Mouse (Mus musculus) intestine, postnatal 0 days (tissue): Measurements from ENCODE around the gene Ubfd1. TPM values are rescaled to one million over a fixed set of nuclear protein-coding genes. Genes with fewer than 3 reads are reported as not detected.

ENCODE experiments used
- ATAC-seq: fragments of 200-750 bp; cut with Nextera tagmentation; 2 replicates; pipeline ENCODE4 v1.8.0; 2017; ENCODE audit warnings: mild to moderate bottlenecking, moderate TSS enrichment, moderate library complexity
- H3K27ac ChIP-seq: fragments of 300-500 bp; sonication (generic); 2 replicates; pipeline ENCODE4 v1.5.1; 2014; ENCODE audit warnings: mild to moderate bottlenecking, low read depth, low read length, moderate library complexity
- H3K27me3 ChIP-seq: fragments of 300-500 bp; sonication (generic); replicated peaks from 2 replicates; pipeline ENCODE4 v1.6.1; 2014; ENCODE audit warnings: low read length, mixed read lengths; ENCODE audit not compliant: control insufficient read depth, insufficient read depth
- H3K36me3 ChIP-seq: fragments of 300-500 bp; sonication (generic); 2 replicates; pipeline ENCODE4 v1.6.1; 2014; ENCODE audit warnings: mild to moderate bottlenecking, moderate library complexity; ENCODE audit not compliant: control insufficient read depth, insufficient read depth
- H3K4me1 ChIP-seq: fragments of 300-500 bp; sonication (generic); replicated peaks from 2 replicates; pipeline ENCODE4 v1.6.1; 2014; ENCODE audit warnings: antibody characterized with exemption, low read length, mixed read lengths; ENCODE audit not compliant: control insufficient read depth, insufficient read depth
- H3K4me2 ChIP-seq: fragments of 300-500 bp; sonication (generic); replicated peaks from 2 replicates; pipeline ENCODE4 v1.6.1; 2014; ENCODE audit warnings: low read depth, mild to moderate bottlenecking, moderate library complexity
- H3K4me3 ChIP-seq: fragments of 300-500 bp; sonication (generic); 2 replicates; pipeline ENCODE4 v1.5.1; 2014; ENCODE audit warnings: low read depth, low read length
- H3K9ac ChIP-seq: fragments of 300-500 bp; sonication (generic); 2 replicates; pipeline ENCODE4 v1.6.1; 2014; ENCODE audit warnings: mild to moderate bottlenecking, low read depth, low read length
- H3K9me3 ChIP-seq: fragments of 300-500 bp; sonication (generic); 2 replicates; pipeline ENCODE4 v1.6.1; 2016; ENCODE audit warnings: mixed run types; ENCODE audit not compliant: control insufficient read depth
- CTCF ChIP-seq: sonication (generic); IDR thresholded peaks from 2 replicates; pipeline ENCODE4 v1.5.1; 2016; ENCODE audit warnings: low read depth, mild to moderate bottlenecking, control low read depth, antibody characterized with exemption, moderate library complexity
- WGBS: fragments of 180-500 bp; shearing (Covaris S2); extraction: QIAGEN DNeasy Blood & Tissue Kit; methylation state at CpG from one replicate; pipeline ENCODE4 v1.1.7; 2014; 5-methylcytosine and 5-hydroxymethylcytosine counted together
- polyA plus RNA-seq: library from polyadenylated mRNA; unstranded; fragments of >200 nt; fragmentation: Nextera tagmentation; extraction: Ambion mirVana; gene quantifications from 2 replicates; pipeline ENCODE4 v1.2.1, GENCODE M21; 2015

Ubfd1 gene
- polyA plus RNA-seq, 1 experiment from 2014 or later: 29.3 TPM

DNA sequence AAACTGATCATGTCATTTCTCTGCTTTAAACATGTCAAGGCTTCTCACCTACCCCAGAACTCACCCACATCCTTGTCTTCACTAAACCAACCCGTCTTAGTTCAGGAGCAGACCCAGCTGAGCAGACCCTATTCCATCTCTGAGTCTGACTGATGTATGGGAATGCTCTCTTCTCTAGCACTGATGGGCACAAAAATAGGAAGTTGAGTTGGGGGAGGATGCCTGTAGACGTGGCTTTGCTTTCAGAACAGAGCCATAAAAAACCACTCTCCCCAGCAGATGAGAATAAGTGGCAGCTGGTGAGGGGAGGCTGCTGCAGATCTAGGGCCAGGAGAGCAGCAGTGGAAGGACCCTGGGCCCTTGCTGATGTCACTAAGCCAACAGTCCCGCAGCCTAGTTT, 33.6 kb upstream of the Ubfd1 start:
- Histone ChIP-seq H3K4me3 (no peak overlapping the region), H3K36me3 (peaks cover 8% of the 10 kb centered on the region; the same call in 1 of the 2 replicates), H3K27me3 (no peaks in the 10 kb centered on the region), H3K4me2 (no peak overlapping the region), H3K9me3 (no peaks in the 10 kb centered on the region), H3K27ac (no peak overlapping the region), H3K4me1 (no peaks in the 10 kb centered on the region), H3K9ac (no peak overlapping the region)
- no peak for ATAC-seq
- 68% methylated on average over 3 of the region's 3 CpGs for WGBS
- no peak for TF ChIP-seq CTCF

DNA sequence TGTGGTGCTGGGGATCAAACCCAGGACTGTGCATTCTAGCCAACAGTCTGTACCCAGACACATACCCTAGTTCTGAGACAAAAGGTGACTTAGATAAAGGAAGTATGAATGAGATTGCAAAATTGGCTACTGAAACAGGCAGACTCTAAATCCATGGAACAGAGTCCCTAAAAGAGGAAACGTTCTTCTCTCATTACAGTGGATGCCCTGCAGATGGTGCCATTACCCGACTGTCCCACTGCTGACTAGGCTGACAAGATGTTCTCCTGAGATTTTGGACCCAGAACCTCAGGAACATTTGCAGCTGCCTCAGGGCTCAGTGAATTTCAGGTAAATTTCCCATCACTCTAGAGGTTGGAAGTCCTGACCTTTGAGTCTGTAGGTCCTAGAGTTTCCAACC, 32.6 kb upstream of the Ubfd1 start:
- Histone ChIP-seq H3K27me3 (no peaks in the 10 kb centered on the region), H3K4me1 (no peaks in the 10 kb centered on the region), H3K9ac (no peak overlapping the region), H3K4me3 (no peak overlapping the region), H3K9me3 (no peaks in the 10 kb centered on the region), H3K27ac (no peak overlapping the region), H3K36me3 (peaks cover 17% of the 10 kb centered on the region), H3K4me2 (no peak overlapping the region)
- WGBS: 37% methylated on average over 2 of the region's 2 CpGs
- no peak for ATAC-seq
- peak; percentile 74 for TF ChIP-seq CTCF

DNA sequence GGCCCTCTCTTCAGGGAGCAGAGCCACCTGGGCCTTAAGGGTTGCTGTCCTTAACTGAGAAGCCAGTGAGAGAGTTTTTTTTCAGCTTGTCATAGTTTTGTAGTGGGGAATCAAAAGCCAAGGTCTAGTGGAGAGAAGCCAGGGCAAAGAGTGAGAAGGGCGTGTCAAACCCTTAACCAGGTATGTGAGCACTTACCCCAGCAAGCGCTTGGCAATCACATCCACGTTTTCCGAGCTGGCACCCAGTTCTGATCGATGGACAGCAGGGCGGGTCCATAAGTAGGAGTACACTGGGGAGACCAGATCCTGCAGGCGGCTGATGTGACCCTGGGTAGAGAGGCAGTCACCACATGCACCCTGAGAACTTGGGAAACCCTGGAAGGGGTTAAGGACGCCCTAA, 22.9 kb upstream of the Ubfd1 start:
- Histone ChIP-seq H3K27me3 (no peaks in the 10 kb centered on the region), H3K4me1 (peaks cover 6% of the 10 kb centered on the region; the same call in 1 of the 2 replicates), H3K4me3 (no peak overlapping the region), H3K9me3 (no peaks in the 10 kb centered on the region), H3K27ac (peak overlapping the region; percentile 28; the same call in 1 of the 2 replicates), H3K4me2 (no peak overlapping the region; the same call in 1 of the 2 replicates), H3K36me3 (peaks cover 20% of the 10 kb centered on the region), H3K9ac (no peak overlapping the region)
- whole genome bisulfite sequencing: 51% methylated on average over 8 of the region's 8 CpGs
- TF ChIP-seq CTCF: no peak
- peak; percentile 53 for ATAC-seq

DNA sequence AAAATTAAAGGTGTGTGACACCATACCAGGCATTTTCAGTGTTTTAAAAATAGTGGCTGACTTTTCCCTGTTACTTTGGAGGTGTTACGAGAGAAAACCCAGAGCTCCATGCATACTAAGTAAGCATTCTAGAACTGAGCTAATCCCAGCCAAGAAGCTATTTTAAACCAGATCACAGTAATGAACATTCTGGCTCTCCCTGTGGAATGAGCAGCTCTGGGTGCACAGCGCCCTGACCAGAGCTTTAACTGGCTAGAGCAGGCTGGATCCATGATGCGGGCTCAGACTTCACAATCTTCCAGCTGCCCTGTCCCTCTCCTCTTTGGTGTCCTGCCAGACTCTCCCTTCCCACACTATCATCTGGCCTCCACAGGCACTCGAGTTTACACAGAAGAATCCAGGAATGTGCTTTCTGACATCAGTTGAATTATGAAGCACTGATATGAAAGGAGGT, 21.8 kb upstream of the Ubfd1 start:
- H3K4me2 ChIP-seq: no peak overlapping the region
- no peak for TF ChIP-seq CTCF
- peaks cover 6% of the 10 kb centered on the region; the same call in 1 of the 2 replicates for H3K4me1 ChIP-seq
- no peak for ATAC-seq
- H3K27me3 ChIP-seq: no peaks in the 10 kb centered on the region
- WGBS: 67% methylated on average over 4 of the region's 4 CpGs
- H3K36me3 ChIP-seq: peaks cover 11% of the 10 kb centered on the region; the same call in 1 of the 2 replicates
- H3K9ac ChIP-seq: no peak overlapping the region
- no peak overlapping the region for H3K4me3 ChIP-seq
- no peak overlapping the region for H3K27ac ChIP-seq
- no peaks in the 10 kb centered on the region for H3K9me3 ChIP-seq

DNA sequence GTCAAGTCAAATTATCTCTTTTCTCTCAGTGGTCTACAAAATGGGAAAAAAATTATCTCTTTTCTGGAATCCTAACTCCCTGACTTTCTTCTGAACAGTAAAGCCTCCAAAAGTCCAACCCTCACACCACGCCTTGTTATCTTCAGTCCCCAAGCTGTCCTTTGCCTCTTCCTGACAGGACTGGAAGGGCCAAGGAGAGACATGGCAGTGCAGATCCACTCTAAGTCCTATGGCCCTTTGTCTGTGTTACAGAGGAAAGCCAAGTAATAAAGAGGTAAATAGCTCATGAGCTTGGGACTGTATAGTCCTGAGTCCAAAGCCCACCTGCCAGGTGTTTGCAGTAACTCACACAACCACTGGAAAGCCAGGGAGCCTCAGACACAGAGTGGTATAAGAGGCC, 21.3 kb upstream of the Ubfd1 start:
- no peak overlapping the region for H3K4me2 ChIP-seq
- no peak for TF ChIP-seq CTCF
- no peaks in the 10 kb centered on the region for H3K27me3 ChIP-seq
- H3K27ac ChIP-seq: no peak overlapping the region
- ATAC-seq: peak; percentile 46
- no peak overlapping the region for H3K4me3 ChIP-seq
- H3K9ac ChIP-seq: no peak overlapping the region
- no peaks in the 10 kb centered on the region for H3K9me3 ChIP-seq
- H3K36me3 ChIP-seq: peaks cover 11% of the 10 kb centered on the region; the same call in 1 of the 2 replicates
- 41% methylated on average over 1 of the region's 1 CpGs for WGBS
- peaks cover 6% of the 10 kb centered on the region; the same call in 1 of the 2 replicates for H3K4me1 ChIP-seq

DNA sequence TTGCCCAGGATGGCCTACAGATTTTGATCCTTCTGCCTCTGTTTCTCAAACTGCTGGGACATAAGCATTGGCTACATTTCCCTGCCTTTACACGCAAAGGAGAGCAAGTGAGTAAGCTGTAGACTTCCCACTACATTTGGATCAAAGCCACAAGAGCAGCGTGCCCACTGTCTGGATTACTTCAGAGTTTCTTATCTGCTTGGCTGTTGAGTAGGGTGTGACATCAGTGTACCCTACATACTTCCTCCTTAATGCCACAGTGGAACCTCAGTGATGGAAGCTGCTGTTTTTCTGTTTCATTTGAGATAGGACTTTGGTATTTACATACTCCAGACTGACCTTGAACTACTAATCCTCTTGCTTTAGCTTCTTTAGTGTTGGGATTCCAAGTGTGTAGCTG, 20.2 kb upstream of the Ubfd1 start:
- H3K4me3 ChIP-seq: no peak overlapping the region
- no peaks in the 10 kb centered on the region for H3K9me3 ChIP-seq
- peaks cover 6% of the 10 kb centered on the region; the same call in 1 of the 2 replicates for H3K36me3 ChIP-seq
- ATAC-seq: peak; percentile 80
- H3K27me3 ChIP-seq: no peaks in the 10 kb centered on the region
- no peak for TF ChIP-seq CTCF
- H3K4me1 ChIP-seq: peaks cover 6% of the 10 kb centered on the region; the same call in 1 of the 2 replicates
- H3K4me2 ChIP-seq: no peak overlapping the region
- peak overlapping the region; percentile 60 for H3K27ac ChIP-seq
- 37% methylated on average over 2 of the region's 2 CpGs for WGBS
- H3K9ac ChIP-seq: no peak overlapping the region
